Mouse (Mus musculus) cerebellum, adult 9-10 months (tissue): ENCODE measurements at regions not wholly inside any gene's neighbourhood (a gene's known extent, or its start where the extent isn't known, plus 50 kb on each side); places are given as distances from the start of the nearest gene placed in this dataset.
"Not testable (repeated sequence)": the region's sequence is repeated elsewhere in the genome, so short reads cannot be mapped to it uniquely, and the experiment has no call there.

Experiments used
- DNase-seq: peaks from one replicate; pipeline ENCODE4 v3.0.0; 2022

- no peak for DNase-seq
These were observed 184.5 kb upstream of the Tbl1xr1 start for GRCm38 (mm10) chr3:21891819-21892480.

GRCm38 (mm10) chr3:21892864-21893404 lies 183.5 kb upstream of the Tbl1xr1 start:
- DNase-seq = no peak

GRCm38 (mm10) chr3:21895551-21895950 lies 180.9 kb upstream of the Tbl1xr1 start:
- no peak for DNase-seq

- no peak for DNase-seq
These were observed 178.2 kb upstream of the Tbl1xr1 start for GRCm38 (mm10) chr3:21898241-21898640.

- no peak for DNase-seq
These were observed 170.9 kb upstream of the Tbl1xr1 start for GRCm38 (mm10) chr3:21905384-21906073.

- no peak for DNase-seq
These were observed 167.6 kb upstream of the Tbl1xr1 start for GRCm38 (mm10) chr3:21908828-21909227.

GRCm38 (mm10) chr3:21910080-21910479 lies 166.4 kb upstream of the Tbl1xr1 start:
- DNase-seq = no peak

- DNase-seq = no peak
These were observed 165.4 kb upstream of the Tbl1xr1 start for GRCm38 (mm10) chr3:21911071-21911470.

GRCm38 (mm10) chr3:21917228-21917910 lies 159.1 kb upstream of the Tbl1xr1 start:
- DNase-seq = no peak

- DNase-seq = no peak
These were observed 158.0 kb upstream of the Tbl1xr1 start for GRCm38 (mm10) chr3:21918431-21918830.

- DNase-seq = no peak
These were observed 156.5 kb upstream of the Tbl1xr1 start for GRCm38 (mm10) chr3:21919931-21920330.

GRCm38 (mm10) chr3:21931951-21932350 lies 144.5 kb upstream of the Tbl1xr1 start:
- DNase-seq = no peak

- DNase-seq = not testable (repeated sequence)
These were observed 143.8 kb upstream of the Tbl1xr1 start for GRCm38 (mm10) chr3:21932696-21933095.

- DNase-seq = peak; percentile 56
These were observed 141.7 kb upstream of the Tbl1xr1 start for GRCm38 (mm10) chr3:21934731-21935271.

GRCm38 (mm10) chr3:21935571-21936261 lies 140.7 kb upstream of the Tbl1xr1 start:
- peak; percentile 98 for DNase-seq

GRCm38 (mm10) chr3:21936262-21936603 lies 140.2 kb upstream of the Tbl1xr1 start:
- no peak for DNase-seq

- DNase-seq = no peak
These were observed 139.8 kb upstream of the Tbl1xr1 start for GRCm38 (mm10) chr3:21936616-21937015.

GRCm38 (mm10) chr3:21937281-21938035 lies 139.0 kb upstream of the Tbl1xr1 start:
- DNase-seq = no peak

GRCm38 (mm10) chr3:21938071-21938848 lies 138.2 kb upstream of the Tbl1xr1 start:
- peak; percentile 73 for DNase-seq

- DNase-seq = no peak
These were observed 136.7 kb upstream of the Tbl1xr1 start for GRCm38 (mm10) chr3:21939738-21940137.

GRCm38 (mm10) chr3:21941596-21941995 lies 134.9 kb upstream of the Tbl1xr1 start:
- DNase-seq = no peak
